Mouse (Mus musculus) hindbrain, embryonic 11.5 days (tissue): ENCODE data around the gene Sult6b2. TPM values are rescaled to one million over a fixed set of nuclear protein-coding genes. Genes with fewer than 3 reads are reported as not detected.
A peak's percentile ranks its signal among the peaks of the same experiment; 100 is the strongest.

Source experiments
- ATAC-seq: fragments of 200-750 bp; cut with Nextera tagmentation; 2 replicates; pipeline ENCODE4 v1.8.0; 2017; ENCODE audit warnings: mild to moderate bottlenecking, moderate TSS enrichment, moderate library complexity; ENCODE audit not compliant: low FRiP score
- DNase-seq: peaks from one replicate; pipeline ENCODE4 v3.0.0-alpha.2; 2015; ENCODE audit warnings: low spot score
- H3K27ac ChIP-seq: fragments of 300-500 bp; sonication (generic); 2 replicates; pipeline ENCODE4 v1.5.1; 2014; ENCODE audit warnings: mild to moderate bottlenecking, low read depth, low read length
- H3K27me3 ChIP-seq: fragments of 300-500 bp; sonication (generic); 2 replicates; pipeline ENCODE4 v1.6.1; 2014; ENCODE audit warnings: mild to moderate bottlenecking, low read length, moderate library complexity, mixed read lengths; ENCODE audit not compliant: control insufficient read depth, insufficient read depth
- H3K36me3 ChIP-seq: fragments of 300-500 bp; sonication (generic); 2 replicates; pipeline ENCODE4 v1.6.1; 2014; ENCODE audit warnings: mild to moderate bottlenecking, low read length, moderate library complexity, mixed read lengths; ENCODE audit not compliant: control insufficient read depth, insufficient read depth
- H3K4me1 ChIP-seq: fragments of 300-500 bp; sonication (generic); replicated peaks from 2 replicates; pipeline ENCODE4 v1.6.1; 2014; ENCODE audit warnings: low read length, mixed read lengths; ENCODE audit not compliant: control insufficient read depth, insufficient read depth
- H3K4me2 ChIP-seq: fragments of 300-500 bp; sonication (generic); replicated peaks from 2 replicates; pipeline ENCODE4 v1.6.1; 2014; ENCODE audit warnings: mild to moderate bottlenecking, low read depth, low read length
- H3K4me3 ChIP-seq: fragments of 300-500 bp; sonication (generic); 2 replicates; pipeline ENCODE4 v1.5.1; 2014; ENCODE audit warnings: low read depth, low read length
- H3K9ac ChIP-seq: fragments of 300-500 bp; sonication (generic); 2 replicates; pipeline ENCODE4 v1.6.1; 2014; ENCODE audit warnings: low read depth, low read length
- H3K9me3 ChIP-seq: fragments of 300-500 bp; sonication (generic); 2 replicates; pipeline ENCODE4 v1.6.1; 2016; ENCODE audit warnings: low read length; ENCODE audit not compliant: control insufficient read depth
- WGBS: fragments of 180-500 bp; shearing (Covaris S2); extraction: QIAGEN DNeasy Blood & Tissue Kit; methylation state at CpG from one replicate; pipeline ENCODE4 v1.1.7; 2014; 5-methylcytosine and 5-hydroxymethylcytosine counted together
- polyA plus RNA-seq: library from polyadenylated mRNA; unstranded; fragments of >200 nt; fragmentation: Nextera tagmentation; extraction: Ambion mirVana; gene quantifications from 2 replicates; pipeline ENCODE4 v1.2.1, GENCODE M21; 2014

Gene Sult6b2
- polyA plus RNA-seq, 1 experiment from 2014 or later = not detected

GRCm38 (mm10) chr6:142818306-142818705, 14.0 kb upstream of the Sult6b2 start:
- 95% methylated on average over 10 of the region's 10 CpGs for WGBS
- DNase-seq = no peak
- no peak for ATAC-seq
- Histone ChIP-seq H3K9ac (no peak overlapping the region), H3K4me2 (no peak overlapping the region), H3K9me3 (no peaks in the 10 kb centered on the region), H3K36me3 (no peaks in the 10 kb centered on the region), H3K27ac (no peak overlapping the region), H3K27me3 (no peaks in the 10 kb centered on the region), H3K4me1 (no peaks in the 10 kb centered on the region; the same call in 1 of the 2 replicates), H3K4me3 (no peak overlapping the region)

- no peak for ATAC-seq
These were observed 11.2 kb upstream of the Sult6b2 start for GRCm38 (mm10) chr6:142815513-142815912.

GRCm38 (mm10) chr6:142814495-142814921, 10.2 kb upstream of the Sult6b2 start:
- Histone ChIP-seq H3K4me2 (peak overlapping the region; percentile 32), H3K36me3 (no peaks in the 10 kb centered on the region), H3K27me3 (no peaks in the 10 kb centered on the region), H3K4me1 (no peaks in the 10 kb centered on the region; the same call in 1 of the 2 replicates), H3K9me3 (no peaks in the 10 kb centered on the region), H3K9ac (peak overlapping the region; percentile 37; the same call in 1 of the 2 replicates), H3K27ac (no peak overlapping the region), H3K4me3 (peak overlapping the region; percentile 23; the same call in 1 of the 2 replicates)
- WGBS = 8% methylated on average over 15 of the region's 15 CpGs
- ATAC-seq = no peak
- peak; percentile 96 for DNase-seq

More at GRCm38 (mm10) chr6:142815513-142815912, 11.2 kb upstream of the Sult6b2 start:
- no peaks in the 10 kb centered on the region; the same call in 1 of the 2 replicates for H3K4me1 ChIP-seq
- no peaks in the 10 kb centered on the region for H3K9me3 ChIP-seq
- no peak overlapping the region for H3K4me3 ChIP-seq
- H3K36me3 ChIP-seq = no peaks in the 10 kb centered on the region
- H3K9ac ChIP-seq = no peak overlapping the region
- H3K27ac ChIP-seq = no peak overlapping the region
- 84% methylated on average over 3 of the region's 3 CpGs for WGBS
- H3K4me2 ChIP-seq = no peak overlapping the region
- no peak for DNase-seq
- no peaks in the 10 kb centered on the region for H3K27me3 ChIP-seq

DNA sequence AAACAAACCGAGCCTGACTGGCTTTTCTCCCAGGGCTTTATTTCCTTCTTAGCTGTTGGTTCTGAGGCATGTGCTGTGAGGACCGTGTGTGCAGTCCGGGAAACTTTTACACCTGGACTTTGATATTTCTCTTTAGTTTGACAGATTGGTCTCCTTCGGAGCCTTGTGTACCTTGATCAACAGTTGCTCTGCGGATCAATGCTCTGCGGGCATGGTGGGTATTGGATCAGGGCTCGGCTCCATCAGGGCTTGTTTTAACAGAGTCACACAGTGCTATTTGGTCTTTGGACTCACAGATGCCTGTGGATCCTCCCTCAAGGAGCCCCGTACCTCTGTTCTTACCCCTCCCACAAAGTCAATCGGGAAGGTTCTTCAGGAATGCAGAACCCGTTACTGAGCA, 9.7 kb upstream of the Sult6b2 start:
- Histone ChIP-seq H3K9ac (no peak overlapping the region), H3K4me2 (no peak overlapping the region), H3K36me3 (no peaks in the 10 kb centered on the region), H3K9me3 (no peaks in the 10 kb centered on the region), H3K27me3 (no peaks in the 10 kb centered on the region), H3K4me3 (no peak overlapping the region), H3K4me1 (no peaks in the 10 kb centered on the region; the same call in 1 of the 2 replicates), H3K27ac (no peak overlapping the region)
- WGBS = 73% methylated on average over 10 of the region's 10 CpGs
- ATAC-seq = 0 out of 2 replicates have a peak, but pooled peaks have one; percentile 17
- no peak for DNase-seq

GRCm38 (mm10) chr6:142812969-142813368, 8.7 kb upstream of the Sult6b2 start:
- Histone ChIP-seq H3K27me3 (no peaks in the 10 kb centered on the region), H3K4me3 (no peak overlapping the region), H3K4me2 (no peak overlapping the region), H3K9me3 (no peaks in the 10 kb centered on the region), H3K36me3 (no peaks in the 10 kb centered on the region), H3K27ac (no peak overlapping the region), H3K9ac (no peak overlapping the region), H3K4me1 (no peaks in the 10 kb centered on the region; the same call in 1 of the 2 replicates)
- peak; percentile 63 for ATAC-seq
- peak; percentile 30 for DNase-seq
- 56% methylated on average over 5 of the region's 5 CpGs for WGBS

DNA sequence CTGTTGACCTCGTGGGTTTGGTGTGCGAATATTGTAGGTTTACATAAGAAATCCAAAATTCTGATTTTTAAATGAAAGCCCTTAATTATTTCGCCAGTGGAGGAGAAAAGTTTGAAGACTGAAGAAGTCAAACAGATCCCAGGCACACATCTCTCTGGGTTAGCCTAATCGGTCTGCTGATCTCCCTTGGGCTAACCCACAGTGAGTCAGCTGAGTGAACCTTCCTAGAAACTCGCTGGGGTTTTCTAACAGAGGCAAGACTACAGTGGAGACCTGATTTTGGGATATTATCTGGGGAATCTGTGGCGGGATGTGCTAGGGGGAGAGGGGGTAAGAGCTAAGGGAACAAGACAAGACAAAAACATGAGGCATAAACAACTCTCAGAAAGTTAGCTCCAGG, 5.9 kb upstream of the Sult6b2 start:
- DNase-seq = no peak
- H3K27ac ChIP-seq = no peak overlapping the region
- 71% methylated on average over 6 of the region's 6 CpGs for WGBS
- ATAC-seq = no peak
- no peaks in the 10 kb centered on the region for H3K36me3 ChIP-seq
- H3K4me2 ChIP-seq = no peak overlapping the region
- no peaks in the 10 kb centered on the region for H3K27me3 ChIP-seq
- no peak overlapping the region for H3K9ac ChIP-seq
- H3K4me1 ChIP-seq = no peaks in the 10 kb centered on the region; the same call in 1 of the 2 replicates
- H3K9me3 ChIP-seq = no peaks in the 10 kb centered on the region
- H3K4me3 ChIP-seq = no peak overlapping the region

- Histone ChIP-seq H3K4me3 (no peak overlapping the region), H3K27me3 (no peaks in the 10 kb centered on the region), H3K27ac (no peak overlapping the region), H3K9ac (no peak overlapping the region), H3K9me3 (no peaks in the 10 kb centered on the region), H3K4me1 (no peaks in the 10 kb centered on the region; the same call in 1 of the 2 replicates), H3K4me2 (no peak overlapping the region), H3K36me3 (no peaks in the 10 kb centered on the region)
- DNase-seq = no peak
- WGBS = 52% methylated on average over 6 of the region's 6 CpGs
- ATAC-seq = no peak
These were observed 5.2 kb upstream of the Sult6b2 start for GRCm38 (mm10) chr6:142809373-142810098.

DNA sequence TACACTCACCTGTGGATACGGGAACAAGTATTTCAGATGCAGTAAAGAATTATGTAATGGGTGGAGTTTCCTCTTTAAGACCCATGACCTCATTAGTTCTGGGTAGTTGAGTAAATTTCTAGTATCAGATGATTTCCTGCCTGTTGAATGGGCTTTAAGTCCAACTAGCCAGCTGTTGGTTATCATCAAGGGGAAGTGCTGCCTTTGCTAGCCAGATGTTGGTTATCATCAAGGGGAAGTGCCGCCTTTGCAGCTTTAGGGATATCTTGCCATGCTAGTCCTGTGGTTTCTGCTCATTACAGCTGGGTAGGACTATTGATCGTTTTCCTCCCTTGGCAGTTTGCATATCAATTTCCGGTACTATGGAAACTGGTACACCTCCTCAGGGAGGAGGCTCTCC, 2.0 kb upstream of the Sult6b2 start:
- Histone ChIP-seq H3K9me3 (no peaks in the 10 kb centered on the region), H3K36me3 (no peaks in the 10 kb centered on the region), H3K4me2 (no peak overlapping the region), H3K9ac (no peak overlapping the region), H3K4me1 (no peaks in the 10 kb centered on the region), H3K27me3 (no peaks in the 10 kb centered on the region), H3K27ac (no peak overlapping the region), H3K4me3 (no peak overlapping the region)
- WGBS = 85% methylated on average over 4 of the region's 4 CpGs
- ATAC-seq = no peak
- DNase-seq = no peak
